Mouse (Mus musculus) heart, adult 2 months (tissue): Measurements from ENCODE around the gene Calhm6. TPM values are rescaled to one million over a fixed set of nuclear protein-coding genes. Genes with fewer than 3 reads are reported as not detected.

Source experiments
- DNase-seq, 2 experiments: peaks; one replicate each; pipeline ENCODE4 v3.0.0; 2021
- H3K27ac ChIP-seq: fragments of 200-600 bp; 2 replicates; pipeline ENCODE4 v1.8.1; 2022
- H3K27me3 ChIP-seq: fragments of 200-500 bp; 2 replicates; pipeline ENCODE4 v1.6.1; 2012; ENCODE audit warnings: mild to moderate bottlenecking, low read length, inconsistent platforms, mixed read lengths; ENCODE audit not compliant: control insufficient read depth, insufficient read depth
- H3K36me3 ChIP-seq: fragments of 200-500 bp; 2 replicates; pipeline ENCODE4 v1.6.1; 2012; ENCODE audit warnings: low read length, inconsistent platforms; ENCODE audit not compliant: control insufficient read depth, insufficient read depth
- H3K4me1 ChIP-seq: fragments of 200-500 bp; 2 replicates; pipeline ENCODE4 v1.6.1; 2011; ENCODE audit warnings: low read length; ENCODE audit not compliant: control insufficient read depth, insufficient read depth
- H3K4me3 ChIP-seq: fragments of 200-600 bp; 2 replicates; pipeline ENCODE4 v1.8.1; 2022
- H3K79me2 ChIP-seq: fragments of 200-500 bp; replicated peaks from 2 replicates; pipeline ENCODE4 v1.6.1; 2012; ENCODE audit warnings: mild to moderate bottlenecking, inconsistent platforms, low read length, moderate library complexity, mixed read lengths; ENCODE audit not compliant: control insufficient read depth, insufficient read depth
- H3K9ac ChIP-seq: fragments of 200-500 bp; 2 replicates; pipeline ENCODE4 v1.6.1; 2012; ENCODE audit warnings: low read depth, mild to moderate bottlenecking, control low read depth, inconsistent platforms, low read length, mixed read lengths
- CTCF ChIP-seq: fragments of 200-600 bp; IDR thresholded peaks from 2 replicates; pipeline ENCODE4 v1.8.1; 2022; ENCODE audit warnings: antibody characterized with exemption, mild to moderate bottlenecking, moderate library complexity
- EP300 ChIP-seq: fragments of 200-500 bp; IDR thresholded peaks from 2 replicates; pipeline ENCODE4 v1.6.1; 2011; ENCODE audit warnings: low read depth, low read length, control low read depth; ENCODE audit not compliant: insufficient read depth
- POLR2A ChIP-seq: fragments of 200-500 bp; IDR thresholded peaks from 2 replicates; pipeline ENCODE4 v1.6.1; 2011; ENCODE audit warnings: mild to moderate bottlenecking, low read depth, low read length, control low read depth; ENCODE audit not compliant: insufficient read depth
- WGBS: fragments of 180-500 bp; shearing (Covaris S2); methylation state at CpG from one replicate; pipeline ENCODE4 v1.1.7; 2018; 5-methylcytosine and 5-hydroxymethylcytosine counted together
- intact Hi-C: fragments of 180-260 bp; cut with DNase I; formaldehyde crosslinking; loops from one replicate; pipeline ENCODE4 v1.15.1; 2025
- polyA plus RNA-seq: library from polyadenylated mRNA; depleted of rRNA; stranded (reverse); fragments of >200 nt; gene quantifications from 2 replicates; pipeline ENCODE4 v1.2.3, GENCODE M21; 2012
- total RNA-seq, 2 experiments: library from RNA; stranded (reverse); gene quantifications; 2 replicates each; pipeline ENCODE4 v1.2.3; 2021

Gene Calhm6
- total and polyA plus RNA-seq, 3 experiments = 0.23 to 0.48 (median 0.25) TPM

- TF ChIP-seq CTCF = no peak
- TF ChIP-seq POLR2A = no peak
- TF ChIP-seq EP300 = no peak
- no peaks in the 10 kb centered on the region for H3K79me2 ChIP-seq
- DNase-seq = no peak
- no peaks in the 10 kb centered on the region for H3K36me3 ChIP-seq
- no peaks in the 10 kb centered on the region for H3K4me1 ChIP-seq
- no peaks in the 10 kb centered on the region for H3K27me3 ChIP-seq
- H3K4me3 ChIP-seq = no peak overlapping the region
- 36% methylated on average over 2 of the region's 2 CpGs for WGBS
- no peak overlapping the region for H3K9ac ChIP-seq
- no peak overlapping the region for H3K27ac ChIP-seq
- intact Hi-C loops = no loop called here
Observed at GRCm38 (mm10) chr10:34166971-34167370, 39.2 kb upstream of the Calhm6 start.

- Histone ChIP-seq H3K4me1 (no peaks in the 10 kb centered on the region), H3K27me3 (no peaks in the 10 kb centered on the region), H3K79me2 (no peaks in the 10 kb centered on the region; the same call in 1 of the 2 replicates), H3K27ac (no peak overlapping the region), H3K36me3 (no peaks in the 10 kb centered on the region), H3K9ac (no peak overlapping the region), H3K4me3 (no peak overlapping the region)
- no peak for TF ChIP-seq CTCF
- no peak for TF ChIP-seq POLR2A
- intact Hi-C loops = no loop called here
- no peak for DNase-seq
- WGBS = 92% methylated on average over 12 of the region's 12 CpGs
Observed at GRCm38 (mm10) chr10:34155796-34156554, 28.2 kb upstream of the Calhm6 start.

DNA sequence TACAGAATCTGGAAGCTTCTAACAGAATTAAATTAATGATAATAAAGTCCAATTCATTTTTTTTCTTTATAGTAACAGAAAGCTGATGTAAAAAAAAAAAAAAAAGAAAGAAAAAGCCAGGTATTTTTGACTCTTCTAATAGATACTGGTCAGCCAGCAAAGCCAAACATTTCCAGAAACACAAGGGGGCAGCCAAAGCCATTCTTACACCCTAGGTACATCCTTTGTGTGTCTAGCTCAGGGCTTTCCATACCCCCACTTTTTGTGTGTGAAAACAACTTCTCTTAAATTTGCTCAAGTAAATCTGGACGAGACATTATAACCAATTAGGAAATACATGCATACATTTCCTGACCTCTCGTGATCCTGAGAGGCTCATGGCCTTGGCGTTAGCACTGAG, 24.0 kb upstream of the Calhm6 start:
- Histone ChIP-seq H3K4me3 (no peak overlapping the region), H3K27me3 (no peaks in the 10 kb centered on the region), H3K9ac (no peak overlapping the region), H3K4me1 (no peaks in the 10 kb centered on the region), H3K27ac (no peak overlapping the region), H3K36me3 (no peaks in the 10 kb centered on the region), H3K79me2 (no peaks in the 10 kb centered on the region)
- 73% methylated on average over 3 of the region's 3 CpGs for WGBS
- TF ChIP-seq CTCF (peak; percentile 57), EP300 (no peak)
- intact Hi-C loops = loop anchor here (2.0 kb wide), 2 partner anchors 129 to 175 kb away; no protein-coding TSS in a partner anchor
- no peak for DNase-seq

- H3K27ac ChIP-seq = no peak overlapping the region
- no peaks in the 10 kb centered on the region for H3K79me2 ChIP-seq
- H3K9ac ChIP-seq = no peak overlapping the region
- intact Hi-C loops = loop anchor here (2.0 kb wide), 1 partner anchor 176 kb away; no protein-coding TSS in a partner anchor
- no peak for TF ChIP-seq CTCF
- TF ChIP-seq EP300 = no peak
- no peak for TF ChIP-seq POLR2A
- 60% methylated on average over 6 of the region's 6 CpGs for WGBS
- no peaks in the 10 kb centered on the region for H3K27me3 ChIP-seq
- no peak for DNase-seq
- no peaks in the 10 kb centered on the region for H3K36me3 ChIP-seq
- H3K4me3 ChIP-seq = no peak overlapping the region
- no peaks in the 10 kb centered on the region for H3K4me1 ChIP-seq
Observed at GRCm38 (mm10) chr10:34150454-34150853, 22.7 kb upstream of the Calhm6 start.

- WGBS = 67% methylated on average over 3 of the region's 3 CpGs
- Histone ChIP-seq H3K36me3 (no peaks in the 10 kb centered on the region), H3K79me2 (no peaks in the 10 kb centered on the region), H3K27me3 (no peaks in the 10 kb centered on the region), H3K4me1 (no peaks in the 10 kb centered on the region), H3K4me3 (no peak overlapping the region), H3K9ac (no peak overlapping the region), H3K27ac (no peak overlapping the region)
- intact Hi-C loops = loop anchor here (2.0 kb wide), 1 partner anchor 177 kb away; no protein-coding TSS in a partner anchor
- DNase-seq = no peak
- TF ChIP-seq CTCF = no peak
- no peak for TF ChIP-seq POLR2A
- no peak for TF ChIP-seq EP300
Observed at GRCm38 (mm10) chr10:34149772-34150171, 22.0 kb upstream of the Calhm6 start.

DNA sequence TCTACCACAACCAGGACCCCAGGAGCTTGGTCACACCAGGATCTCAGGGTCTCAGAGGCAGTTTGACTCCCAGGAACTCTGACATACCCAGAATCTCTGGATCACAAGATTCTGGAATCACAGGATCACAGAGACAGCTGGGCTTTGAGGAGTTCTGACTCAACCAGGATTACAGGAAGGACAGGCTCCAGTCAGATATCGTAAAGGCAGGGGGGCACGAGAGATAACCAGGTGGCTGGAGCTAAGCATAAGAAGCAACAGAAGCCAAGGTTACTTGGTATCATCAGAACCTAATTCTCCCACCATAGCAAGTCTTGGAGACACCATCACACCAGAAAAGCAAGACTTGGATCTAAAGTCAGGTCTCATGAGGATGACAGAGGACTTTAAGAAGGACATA, 13.9 kb upstream of the Calhm6 start:
- intact Hi-C loops = no loop called here
- H3K27ac ChIP-seq = no peak overlapping the region
- no peaks in the 10 kb centered on the region for H3K4me1 ChIP-seq
- 47% methylated on average over 2 of the region's 2 CpGs for WGBS
- no peak overlapping the region for H3K9ac ChIP-seq
- no peaks in the 10 kb centered on the region for H3K36me3 ChIP-seq
- no peak for DNase-seq
- H3K4me3 ChIP-seq = no peak overlapping the region
- no peaks in the 10 kb centered on the region for H3K79me2 ChIP-seq
- TF ChIP-seq EP300 (no peak), CTCF (no peak), POLR2A (no peak)
- H3K27me3 ChIP-seq = no peaks in the 10 kb centered on the region
